Mouse (Mus musculus): Measurements from ENCODE around the gene Mettl14. TPM values are rescaled to one million over a fixed set of nuclear protein-coding genes. Genes with fewer than 3 reads are reported as not detected.

Mettl14 gene
- total and polyA plus RNA-seq, 3 experiments = 6.0 to 13.3 (median 8.7) TPM

GRCm38 (mm10) chr3:123425647-123426046 is 39.7 kb upstream of the Mettl14 start:
- no peak for DNase-seq (ENCODE audit: extremely low read depth)
- Histone ChIP-seq H3K9ac (ENCODE audit: insufficient read depth, low read depth) (no peak overlapping the region), H3K36me3 (replicated peaks in 1 of 2; ENCODE audit: control insufficient read depth in 1 of 2, insufficient read depth in 1 of 2, low read length in 1 of 2) (no peaks in the 10 kb centered on the region), H3K27me3 (replicated peaks) (no peaks in the 10 kb centered on the region), H3K4me1 (ENCODE audit: control insufficient read depth in 1 of 2, insufficient read depth in 2 of 2) (no peaks in the 10 kb centered on the region), H3K4me3 (replicated peaks in 1 of 3; ENCODE audit: low read depth in 2 of 3, low read length in 2 of 3, poor library complexity in 1 of 3) (no peak overlapping the region), H3K27ac (ENCODE audit: insufficient read depth, low read depth) (no peak overlapping the region), H3K9me3 (replicated peaks; ENCODE audit: low read length) (peaks cover 2% of the 10 kb centered on the region), H3K79me2 (replicated peaks; ENCODE audit: control insufficient read depth, extremely low read depth, insufficient read depth, poor library complexity, severe bottlenecking) (no peaks in the 10 kb centered on the region), H3K4me2 (ENCODE audit: insufficient read depth, low read depth, poor library complexity, severe bottlenecking) (no peak overlapping the region)
- no peak for TF ChIP-seq CHD1 (IDR thresholded peaks at IDR 0.05; ENCODE audit: low read depth, low read length)
- no peak for TF ChIP-seq POLR2AphosphoS2 (IDR thresholded peaks at IDR 0.05; ENCODE audit: low read depth, low read length)
- TF ChIP-seq ZMIZ1 (IDR thresholded peaks at IDR 0.05; ENCODE audit: low read depth, low read length) = no peak
- no peak for TF ChIP-seq JUN (IDR thresholded peaks at IDR 0.05; ENCODE audit: insufficient read depth, low read depth, low read length)
- TF ChIP-seq RAD21 (IDR thresholded peaks at IDR 0.05; ENCODE audit: low read depth, low read length) = no peak
- TF ChIP-seq GABPA (IDR thresholded peaks at IDR 0.05; ENCODE audit: insufficient replicate concordance, low read depth, low read length) = no peak
- TF ChIP-seq MEF2A (IDR thresholded peaks at IDR 0.05; ENCODE audit: borderline replicate concordance, low read depth, low read length) = no peak
- TF ChIP-seq E2F4 (IDR thresholded peaks at IDR 0.05; ENCODE audit: insufficient replicate concordance, low read depth, low read length) = no peak
- TF ChIP-seq ZC3H11A (IDR thresholded peaks at IDR 0.05; ENCODE audit: low read depth, low read length) = no peak
- dilution Hi-C loops (cut with MboI; ENCODE audit: extremely low pct_ligation_motif_present, extremely low pct_unique_long_range_greater_than_20kb, low sequenced_read_pairs) = no loop called here
- in situ Hi-C loops (cut with MboI; ENCODE audit: low pct_ligation_motif_present, low pct_unique_long_range_greater_than_20kb, low sequenced_read_pairs) = no loop called here

GRCm38 (mm10) chr3:123413173-123413572 is 27.3 kb upstream of the Mettl14 start:
- no peak for DNase-seq (ENCODE audit: extremely low read depth)
- no peak overlapping the region for H3K9ac ChIP-seq (ENCODE audit: insufficient read depth, low read depth)
- H3K9me3 ChIP-seq (replicated peaks; ENCODE audit: low read length) = peaks cover 2% of the 10 kb centered on the region
- H3K4me1 ChIP-seq (ENCODE audit: control insufficient read depth in 1 of 2, insufficient read depth in 2 of 2) = no peaks in the 10 kb centered on the region
- TF ChIP-seq MAZ (IDR thresholded peaks at IDR 0.05; ENCODE audit: low read depth, low read length) (no peak), E2F4 (IDR thresholded peaks at IDR 0.05; ENCODE audit: insufficient replicate concordance, low read depth, low read length) (no peak), TBP (conservative IDR thresholded peaks at IDR 0.05; ENCODE audit: low read depth, low read length) (no peak), ELF1 (IDR thresholded peaks at IDR 0.05; ENCODE audit: low read depth, low read length) (no peak), TCF12 (IDR thresholded peaks at IDR 0.05; ENCODE audit: low read depth, low read length) (no peak), ZC3H11A (IDR thresholded peaks at IDR 0.05; ENCODE audit: low read depth, low read length) (no peak), SIN3A (IDR thresholded peaks at IDR 0.05; ENCODE audit: low read length) (no peak), MAX (IDR thresholded peaks at IDR 0.05; ENCODE audit: low read length) (no peak), CHD2 (IDR thresholded peaks at IDR 0.05; ENCODE audit: low read length) (no peak), USF2 (conservative IDR thresholded peaks at IDR 0.05; ENCODE audit: low read depth, low read length) (no peak), JUND (conservative IDR thresholded peaks at IDR 0.05; ENCODE audit: low read depth, low read length) (no peak), GABPA (IDR thresholded peaks at IDR 0.05; ENCODE audit: insufficient replicate concordance, low read depth, low read length) (no peak), BHLHE40 (IDR thresholded peaks at IDR 0.05; ENCODE audit: low read depth, low read length) (no peak), ZKSCAN1 (IDR thresholded peaks at IDR 0.05; ENCODE audit: borderline replicate concordance, low read depth, low read length) (no peak)
- no peaks in the 10 kb centered on the region for H3K27me3 ChIP-seq (replicated peaks)
- no peak overlapping the region for H3K27ac ChIP-seq (ENCODE audit: insufficient read depth, low read depth)
- no peaks in the 10 kb centered on the region for H3K79me2 ChIP-seq (replicated peaks; ENCODE audit: control insufficient read depth, extremely low read depth, insufficient read depth, poor library complexity, severe bottlenecking)
- dilution Hi-C loops (cut with MboI; ENCODE audit: extremely low pct_ligation_motif_present, extremely low pct_unique_long_range_greater_than_20kb, low sequenced_read_pairs) (no loop called here), in situ Hi-C loops (cut with MboI; ENCODE audit: low pct_ligation_motif_present, low pct_unique_long_range_greater_than_20kb, low sequenced_read_pairs) (no loop called here)
- H3K4me2 ChIP-seq (ENCODE audit: insufficient read depth, low read depth, poor library complexity, severe bottlenecking) = no peak overlapping the region
- no peak overlapping the region for H3K4me3 ChIP-seq (replicated peaks in 1 of 3; ENCODE audit: low read depth in 2 of 3, low read length in 2 of 3, poor library complexity in 1 of 3)
- H3K36me3 ChIP-seq (replicated peaks in 1 of 2; ENCODE audit: control insufficient read depth in 1 of 2, insufficient read depth in 1 of 2, low read length in 1 of 2) = no peaks in the 10 kb centered on the region
